Mouse (Mus musculus) mature B cell (primary cell): ENCODE results near the gene Mat2b.

Source experiments
- in situ Hi-C: fragments of 300-500 bp; cut with MboI; formaldehyde crosslinking; loops from 2 replicates; pipeline ENCODE4 v1.14.3; 2019

Mat2b gene

DNA sequence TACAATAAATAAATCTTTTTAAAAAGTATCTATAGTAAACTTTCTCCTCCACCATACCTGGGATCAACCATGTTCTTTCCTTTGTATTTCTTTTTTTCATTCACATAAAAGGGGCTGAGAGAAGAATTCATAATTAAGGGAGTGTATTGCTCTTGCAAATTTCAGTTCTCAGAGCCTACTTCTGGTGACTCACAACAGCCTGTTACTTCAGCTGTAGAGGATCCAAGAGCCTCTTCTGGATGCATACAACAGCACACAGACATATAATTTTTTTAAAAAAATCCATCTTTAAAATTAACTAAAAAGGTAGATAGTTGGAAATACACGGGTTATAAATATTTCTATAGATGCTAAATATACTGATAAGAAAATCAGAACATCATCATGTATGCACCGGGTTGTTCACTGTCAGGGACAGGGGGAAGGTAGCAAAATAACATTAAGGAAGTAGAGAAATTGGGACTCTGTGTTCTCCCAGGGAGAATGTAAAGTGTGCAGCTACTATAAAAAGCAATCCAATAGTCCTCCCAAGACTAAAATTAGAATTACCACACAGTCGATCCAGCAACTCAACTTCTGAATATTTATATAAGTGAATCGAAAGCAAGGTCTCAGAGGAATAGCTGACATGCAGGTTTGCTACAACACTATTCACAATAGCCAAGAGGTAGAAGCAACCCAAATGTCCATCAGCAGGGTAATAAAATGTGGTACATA, 19.8 kb downstream of the Mat2b start:
- in situ Hi-C loops = no loop called here

DNA sequence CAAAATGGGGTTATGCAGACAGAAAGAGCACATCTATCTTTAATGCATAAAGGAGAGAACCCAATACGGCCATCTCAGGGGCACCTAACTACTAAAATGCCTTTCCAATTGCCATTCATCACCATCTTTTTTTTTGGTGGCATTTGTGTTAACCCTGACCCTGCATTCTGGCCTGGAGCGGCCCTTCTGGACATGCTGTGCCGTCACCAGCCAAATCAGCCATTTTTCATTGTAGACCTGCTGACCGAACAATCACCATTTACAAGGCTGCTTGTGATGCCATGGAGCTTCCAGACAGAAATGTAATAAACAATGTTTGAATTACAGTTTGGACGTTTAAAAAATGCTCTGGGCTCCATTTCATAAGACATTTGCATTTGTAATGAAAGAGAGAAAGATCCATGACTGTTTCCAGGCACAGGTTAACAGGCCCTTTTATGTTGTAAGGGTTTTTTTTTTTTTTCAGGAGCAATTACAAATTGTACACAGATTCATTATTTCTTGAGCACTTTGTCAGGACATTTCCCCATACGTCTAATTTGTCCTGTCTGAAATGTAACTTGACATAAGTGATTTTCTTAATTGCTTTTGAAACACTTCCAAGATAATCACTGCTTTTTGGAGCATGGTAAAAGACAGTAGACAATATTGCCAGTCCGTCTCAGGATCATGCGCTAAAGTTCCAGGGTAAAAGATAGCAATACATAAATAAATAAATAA, 45.1 kb downstream of the Mat2b start:
- in situ Hi-C loops = no loop called here

DNA sequence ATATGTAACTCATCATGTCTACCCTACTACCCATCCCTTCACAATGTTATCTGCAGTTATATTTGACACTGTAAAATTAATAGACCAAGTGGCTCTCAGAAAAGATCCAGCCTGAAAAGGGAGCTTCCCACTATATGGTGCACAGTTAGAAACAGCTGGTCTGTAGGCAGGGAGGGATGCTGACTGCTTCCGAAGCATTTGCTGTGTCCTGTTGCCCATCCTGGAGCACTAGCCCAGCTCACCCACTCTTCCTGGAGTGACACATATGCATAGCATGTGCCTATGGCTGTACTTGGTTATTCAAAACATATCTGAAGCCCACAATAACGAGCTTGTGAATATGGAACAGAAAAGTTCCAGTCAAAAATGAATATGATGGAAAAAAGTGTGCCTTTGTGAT, 47.8 kb downstream of the Mat2b start:
- in situ Hi-C loops = no loop called here
